Mouse (Mus musculus): ENCODE data around the gene Rnft2. TPM values are rescaled to one million over a fixed set of nuclear protein-coding genes. Genes with fewer than 3 reads are reported as not detected.
A peak's percentile ranks its signal among the peaks of the same experiment; 100 is the strongest.

Rnft2 gene
- total and polyA plus RNA-seq, 2 experiments from 2014 or later: 0.70 to 1.7 TPM

DNA sequence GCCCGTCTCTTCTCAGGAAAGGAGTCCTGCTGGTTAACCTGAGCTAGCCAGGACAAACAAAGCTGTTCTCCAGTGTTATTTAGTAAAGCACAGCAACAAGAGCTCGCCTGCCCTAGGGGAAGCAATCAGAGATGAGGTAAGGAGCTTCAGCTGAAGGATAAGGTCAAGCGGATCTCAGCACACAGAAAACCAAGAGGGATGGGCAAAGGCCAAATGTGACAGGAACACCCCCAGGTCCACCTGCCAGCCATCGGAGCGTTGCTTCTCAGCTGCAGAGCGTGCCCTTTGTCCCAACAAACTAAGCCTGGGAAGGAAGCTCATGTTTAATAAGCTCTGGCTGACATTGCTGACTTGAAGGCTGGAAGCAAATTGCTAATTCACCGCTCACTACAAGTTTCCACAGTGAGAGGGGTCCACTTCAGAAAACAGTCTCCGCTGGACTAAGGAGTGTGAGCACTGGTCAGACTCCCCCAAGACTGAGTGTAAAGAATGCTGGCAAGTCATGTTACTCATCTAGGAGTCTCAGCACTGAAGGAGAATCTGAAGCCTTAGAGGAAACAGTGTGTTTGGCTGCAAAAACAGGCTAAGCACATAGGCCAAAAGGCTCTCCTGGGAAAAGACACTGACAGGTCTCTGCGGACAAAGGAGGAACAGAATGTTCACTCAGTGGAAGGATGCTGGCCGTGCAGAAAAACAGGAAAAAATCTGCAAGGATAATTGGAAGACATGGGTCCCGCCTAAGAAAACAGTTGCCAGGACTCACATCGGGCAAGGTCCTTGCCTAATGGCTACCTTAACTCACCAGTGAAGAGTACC, 101.5 kb downstream of the Rnft2 start:
- ATAC-seq (ENCODE audit: insufficient read depth, low read depth): peak; percentile 31; the same call in 1 of the 2 replicates
- peak overlapping the region; percentile 71 for H3K27ac ChIP-seq (ENCODE audit: low read depth)
- H3K36me3 ChIP-seq (replicated peaks; ENCODE audit: control insufficient read depth, insufficient read depth, low read length): peaks cover 37% of the 10 kb centered on the region
- H3K4me2 ChIP-seq (ENCODE audit: low read depth, low read length): no peak overlapping the region
- DNase-seq (ENCODE audit: low spot score): peak; percentile 39
- WGBS: 73% methylated on average over 12 of the region's 12 CpGs
- peaks cover 42% of the 10 kb centered on the region for H3K4me1 ChIP-seq (ENCODE audit: control insufficient read depth, insufficient read depth)
- no peaks in the 10 kb centered on the region for H3K27me3 ChIP-seq (ENCODE audit: control insufficient read depth, insufficient read depth, low read length)
- TF ChIP-seq CTCF (IDR thresholded peaks at IDR 0.05; ENCODE audit: low read depth): no peak
- no peak; the same call in 1 of the 2 replicates for TF ChIP-seq EP300 (IDR thresholded peaks at IDR 0.05; ENCODE audit: low read depth)
- H3K4me3 ChIP-seq (ENCODE audit: low read depth, low read length): no peak overlapping the region
- no peaks in the 10 kb centered on the region for H3K9me3 ChIP-seq (replicated peaks; ENCODE audit: control insufficient read depth, low read length)
- H3K9ac ChIP-seq (replicated peaks; ENCODE audit: low read depth, low read length): no peak overlapping the region

DNA sequence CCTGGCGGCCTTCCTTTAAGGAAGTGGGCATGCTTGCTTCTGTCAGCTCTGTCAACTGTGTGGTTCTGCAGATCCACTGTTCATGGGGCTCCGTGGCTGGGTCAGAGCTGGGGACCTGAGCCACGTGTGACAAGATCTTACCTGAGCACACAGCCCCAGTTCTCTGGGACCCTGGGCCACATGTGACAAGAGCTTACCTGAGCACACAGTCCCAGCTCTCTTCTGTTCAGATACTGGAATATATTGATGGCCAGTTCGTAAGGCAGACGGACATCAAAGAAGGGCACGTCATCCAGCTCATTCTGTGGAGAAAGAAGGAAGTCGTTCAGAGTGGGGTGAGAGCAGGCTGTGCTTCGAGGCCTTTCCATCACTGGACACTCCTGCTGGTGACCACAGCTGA, 102.4 kb downstream of the Rnft2 start:
- DNase-seq (ENCODE audit: low spot score): no peak
- Histone ChIP-seq H3K4me2 (ENCODE audit: low read depth, low read length) (no peak overlapping the region), H3K27ac (ENCODE audit: low read depth) (peak overlapping the region; percentile 71), H3K36me3 (replicated peaks; ENCODE audit: control insufficient read depth, insufficient read depth, low read length) (peaks cover 43% of the 10 kb centered on the region), H3K27me3 (ENCODE audit: control insufficient read depth, insufficient read depth, low read length) (no peaks in the 10 kb centered on the region), H3K4me1 (ENCODE audit: control insufficient read depth, insufficient read depth) (peaks cover 39% of the 10 kb centered on the region), H3K9me3 (replicated peaks; ENCODE audit: control insufficient read depth, low read length) (no peaks in the 10 kb centered on the region), H3K4me3 (ENCODE audit: low read depth, low read length) (no peak overlapping the region), H3K9ac (replicated peaks; ENCODE audit: low read depth, low read length) (no peak overlapping the region)
- TF ChIP-seq EP300 (IDR thresholded peaks at IDR 0.05; ENCODE audit: low read depth) (no peak), CTCF (IDR thresholded peaks at IDR 0.05; ENCODE audit: low read depth) (no peak)
- ATAC-seq (ENCODE audit: insufficient read depth, low read depth): no peak
- whole genome bisulfite sequencing: 89% methylated on average over 8 of the region's 8 CpGs

Other genes with a start within 250 kb of the Rnft2 start
- gene Tesc, start 217.4 kb downstream of the Rnft2 start, total RNA-seq (2014; rRNA removed; ENCODE audit: low replicate concordance): 17.6 and 19.6 TPM in 2 replicates
- gene Tesc, start 217.4 kb downstream of the Rnft2 start, polyA plus RNA-seq (2015; fragmentation: Nextera tagmentation; extraction: Ambion mirVana): 19.0 and 20.7 TPM in 2 replicates
- 49.7 and 66.9 TPM in 2 replicates for gene Fbxw8, start 89.7 kb downstream of the Rnft2 start, total RNA-seq (2014; rRNA removed; ENCODE audit: low replicate concordance)
- 15.5 and 16.5 TPM in 2 replicates for gene Fbxw8, start 89.7 kb downstream of the Rnft2 start, polyA plus RNA-seq (2015; fragmentation: Nextera tagmentation; extraction: Ambion mirVana)
- 0.04 TPM in 1 of 2 replicates, not detected in the other for gene Hrk, start 80.5 kb downstream of the Rnft2 start, total RNA-seq (2014; rRNA removed; ENCODE audit: low replicate concordance)
- gene Hrk, start 80.5 kb downstream of the Rnft2 start, polyA plus RNA-seq (2015; fragmentation: Nextera tagmentation; extraction: Ambion mirVana): 0.11 and 0.19 TPM in 2 replicates
- 4.1 and 7.1 TPM in 2 replicates for gene 2410131K14Rik, start 111 bp upstream of the Rnft2 start, total RNA-seq (2014; rRNA removed; ENCODE audit: low replicate concordance)
- gene 2410131K14Rik, start 111 bp upstream of the Rnft2 start, polyA plus RNA-seq (2015; fragmentation: Nextera tagmentation; extraction: Ambion mirVana): 5.1 and 5.9 TPM in 2 replicates